ENCODE assay signal across 8 mouse cellular contexts in the genomic region with DNA sequence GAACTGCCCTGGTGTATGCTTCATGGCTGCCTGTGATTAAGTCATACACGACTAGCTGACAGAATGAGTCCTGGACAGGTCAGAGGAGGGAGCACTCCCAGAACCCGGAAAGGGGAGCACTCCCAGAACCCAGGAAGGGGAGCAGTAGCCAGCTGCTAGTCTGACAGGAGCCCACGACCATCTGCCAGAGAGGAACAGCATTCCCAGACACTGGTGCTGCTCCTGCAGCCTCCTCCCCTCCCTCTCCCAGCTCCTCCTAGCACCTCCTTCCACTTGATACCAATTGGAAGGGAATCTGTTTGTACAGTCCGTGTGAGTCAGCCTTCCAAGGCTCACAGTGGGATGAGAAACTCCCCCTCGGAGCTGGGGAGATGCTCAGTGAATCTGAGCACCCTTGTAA. TPM values are rescaled to one million over a fixed set of nuclear protein-coding genes. Genes with fewer than 3 reads are reported as not detected.
DNase-seq lines count a peak whose midpoint lies in the region.

No protein-coding gene starts in this region.

- peak; percentile 26 for DNase-seq in lung, postnatal 10 days
- DNase-seq in lung, postnatal 25 days (ENCODE audit: low spot score), result no peak
- peak; percentile 38 to 57 for DNase-seq in frontal cortex, postnatal 10 days (ENCODE audit: low spot score in 2 of 2)
- peak; percentile 57 for DNase-seq in layer of hippocampus, postnatal 14 days (ENCODE audit: low spot score in 2 of 2)
- peak; percentile 59 for DNase-seq in right cerebral cortex, postnatal 14 days
- DNase-seq in adrenal gland, postnatal 25 days, result no peak
- no peak for DNase-seq in urinary bladder, adult 18-20 months (ENCODE audit: low spot score in 2 of 2)
- DNase-seq in adrenal gland, adult 18-20 months (ENCODE audit: low spot score in 2 of 2), result no peak

RNA-seq across cellular contexts. Expression of a gene that starts 35.0 kb away (rescaled TPM):
- total RNA-seq in layer of hippocampus, postnatal 14 days (2021), result 100 to 1,000 TPM; 293 to 299 TPM
- total RNA-seq in adrenal gland, postnatal 25 days (2021), result 164 and 201 TPM in 2 replicates
- 100 to 1,000 TPM; 188 to 240 TPM for total RNA-seq in adrenal gland, adult 18-20 months (2021)

Comparison
In these comparisons a context has a peak if more than half of its experiments do, and no peak if none do; other contexts are left out.
1. DNase-seq: peak in lung, postnatal 10 days (single experiment), frontal cortex, postnatal 10 days (2 of 2), layer of hippocampus, postnatal 14 days (2 of 2) and right cerebral cortex, postnatal 14 days (single experiment); none in lung, postnatal 25 days (single experiment), adrenal gland, postnatal 25 days (single experiment), urinary bladder, adult 18-20 months (0 of 2) and adrenal gland, adult 18-20 months (0 of 2).